Mouse (Mus musculus) liver, embryonic 11.5 days (tissue): ENCODE measurements around the gene Dis3l2. TPM values are rescaled to one million over a fixed set of nuclear protein-coding genes. Genes with fewer than 3 reads are reported as not detected.

Experiments
- ATAC-seq: fragments of 200-750 bp; cut with Nextera tagmentation; replicated peaks from 2 replicates; pipeline ENCODE4 v1.8.0; 2017; ENCODE audit warnings: moderate number of reproducible peaks, mild to moderate bottlenecking, moderate TSS enrichment, moderate library complexity; ENCODE audit not compliant: low FRiP score
- DNase-seq: peaks from one replicate; pipeline ENCODE4 v3.0.0-alpha.2; 2017; ENCODE audit warnings: low spot score
- H3K27ac ChIP-seq: fragments of 300-500 bp; sonication (generic); 2 replicates; pipeline ENCODE4 v1.5.1; 2014; ENCODE audit warnings: mild to moderate bottlenecking, low read depth, low read length, control low read depth
- H3K27me3 ChIP-seq: fragments of 300-500 bp; sonication (generic); replicated peaks from 2 replicates; pipeline ENCODE4 v1.6.1; 2014; ENCODE audit warnings: low read length, mixed read lengths; ENCODE audit not compliant: control insufficient read depth, insufficient read depth
- H3K36me3 ChIP-seq: fragments of 300-500 bp; sonication (generic); 2 replicates; pipeline ENCODE4 v1.6.1; 2014; ENCODE audit warnings: mild to moderate bottlenecking, low read length, moderate library complexity, mixed read lengths; ENCODE audit not compliant: control insufficient read depth, insufficient read depth
- H3K4me1 ChIP-seq: fragments of 300-500 bp; sonication (generic); replicated peaks from 2 replicates; pipeline ENCODE4 v1.6.1; 2014; ENCODE audit warnings: low read length, mixed read lengths; ENCODE audit not compliant: control insufficient read depth, insufficient read depth
- H3K4me2 ChIP-seq: fragments of 300-500 bp; sonication (generic); 2 replicates; pipeline ENCODE4 v1.6.1; 2014; ENCODE audit warnings: mild to moderate bottlenecking, control low read depth, moderate library complexity
- H3K4me3 ChIP-seq: fragments of 300-500 bp; sonication (generic); 2 replicates; pipeline ENCODE4 v1.5.1; 2014; ENCODE audit warnings: low read depth, low read length, control low read depth
- H3K9ac ChIP-seq: fragments of 300-500 bp; sonication (generic); 2 replicates; pipeline ENCODE4 v1.6.1; 2014; ENCODE audit warnings: low read depth, low read length, control low read depth
- H3K9me3 ChIP-seq: fragments of 300-500 bp; sonication (generic); 2 replicates; pipeline ENCODE4 v1.6.1; 2016; ENCODE audit warnings: low read length, inconsistent platforms, mixed read lengths; ENCODE audit not compliant: control insufficient read depth
- WGBS: fragments of 180-500 bp; shearing (Covaris S2); extraction: QIAGEN DNeasy Blood & Tissue Kit; methylation state at CpG from one replicate; pipeline ENCODE4 v1.1.7; 2014; 5-methylcytosine and 5-hydroxymethylcytosine counted together
- polyA plus RNA-seq: library from polyadenylated mRNA; unstranded; fragments of >200 nt; fragmentation: Nextera tagmentation; extraction: Ambion mirVana; gene quantifications from 2 replicates; pipeline ENCODE4 v1.2.1, GENCODE M21; 2014

The Dis3l2 gene
- polyA plus RNA-seq, 1 experiment from 2014 or later: 20.2 TPM

- Histone ChIP-seq H3K4me2 (no peak overlapping the region), H3K36me3 (no peaks in the 10 kb centered on the region), H3K9ac (no peak overlapping the region), H3K9me3 (no peaks in the 10 kb centered on the region), H3K4me3 (no peak overlapping the region), H3K4me1 (no peaks in the 10 kb centered on the region), H3K27ac (no peak overlapping the region), H3K27me3 (no peaks in the 10 kb centered on the region)
- DNase-seq (no peak), ATAC-seq (no peak)
Observed at GRCm38 (mm10) chr1:86955801-86956200, 252.2 kb downstream of the Dis3l2 start.

- ATAC-seq (no peak), DNase-seq (no peak)
- Histone ChIP-seq H3K36me3 (no peaks in the 10 kb centered on the region), H3K4me3 (no peak overlapping the region), H3K27me3 (no peaks in the 10 kb centered on the region), H3K9ac (no peak overlapping the region), H3K4me1 (no peaks in the 10 kb centered on the region), H3K4me2 (no peak overlapping the region), H3K27ac (no peak overlapping the region), H3K9me3 (no peaks in the 10 kb centered on the region)
- 62% methylated on average over 6 of the region's 6 CpGs for WGBS
Observed at GRCm38 (mm10) chr1:86968261-86968964, 264.8 kb downstream of the Dis3l2 start.

GRCm38 (mm10) chr1:86969173-86969725 is 265.6 kb downstream of the Dis3l2 start:
- Histone ChIP-seq H3K9me3 (no peaks in the 10 kb centered on the region), H3K27me3 (no peaks in the 10 kb centered on the region), H3K36me3 (no peaks in the 10 kb centered on the region), H3K4me1 (no peaks in the 10 kb centered on the region), H3K9ac (no peak overlapping the region), H3K27ac (no peak overlapping the region), H3K4me2 (no peak overlapping the region), H3K4me3 (no peak overlapping the region)
- 86% methylated on average over 11 of the region's 11 CpGs for WGBS
- ATAC-seq (no peak), DNase-seq (no peak)

GRCm38 (mm10) chr1:86972693-86973092 is 269.1 kb downstream of the Dis3l2 start:
- no peaks in the 10 kb centered on the region for H3K27me3 ChIP-seq
- H3K4me3 ChIP-seq: no peak overlapping the region
- DNase-seq: no peak
- H3K4me2 ChIP-seq: no peak overlapping the region
- no peaks in the 10 kb centered on the region for H3K9me3 ChIP-seq
- WGBS: 33% methylated on average over 1 of the region's 1 CpGs
- no peak overlapping the region for H3K27ac ChIP-seq
- no peaks in the 10 kb centered on the region for H3K4me1 ChIP-seq
- no peaks in the 10 kb centered on the region for H3K36me3 ChIP-seq
- no peak for ATAC-seq
- no peak overlapping the region for H3K9ac ChIP-seq

GRCm38 (mm10) chr1:86977018-86977417 is 273.4 kb downstream of the Dis3l2 start:
- WGBS: 82% methylated on average over 1 of the region's 1 CpGs
- Histone ChIP-seq H3K4me1 (no peaks in the 10 kb centered on the region), H3K9ac (no peak overlapping the region), H3K4me3 (no peak overlapping the region), H3K27ac (no peak overlapping the region), H3K27me3 (no peaks in the 10 kb centered on the region), H3K4me2 (no peak overlapping the region), H3K9me3 (no peaks in the 10 kb centered on the region), H3K36me3 (no peaks in the 10 kb centered on the region)
- ATAC-seq: no peak
- no peak for DNase-seq

GRCm38 (mm10) chr1:86986372-86986771 is 282.8 kb downstream of the Dis3l2 start:
- no peak overlapping the region for H3K27ac ChIP-seq
- no peak overlapping the region for H3K4me2 ChIP-seq
- no peaks in the 10 kb centered on the region for H3K9me3 ChIP-seq
- no peaks in the 10 kb centered on the region for H3K27me3 ChIP-seq
- no peak for DNase-seq
- H3K36me3 ChIP-seq: no peaks in the 10 kb centered on the region
- H3K9ac ChIP-seq: no peak overlapping the region
- no peak overlapping the region for H3K4me3 ChIP-seq
- no peak for ATAC-seq
- no peaks in the 10 kb centered on the region for H3K4me1 ChIP-seq

GRCm38 (mm10) chr1:86992849-86993248 is 289.2 kb downstream of the Dis3l2 start:
- no peak overlapping the region for H3K27ac ChIP-seq
- H3K4me1 ChIP-seq: 0 out of 2 replicates have a peak, but pooled peaks cover 2% of the 10 kb centered on the region
- DNase-seq: no peak
- H3K9ac ChIP-seq: no peak overlapping the region
- no peaks in the 10 kb centered on the region for H3K27me3 ChIP-seq
- H3K9me3 ChIP-seq: no peaks in the 10 kb centered on the region
- 85% methylated on average over 5 of the region's 5 CpGs for WGBS
- H3K4me3 ChIP-seq: no peak overlapping the region
- H3K36me3 ChIP-seq: no peaks in the 10 kb centered on the region
- H3K4me2 ChIP-seq: no peak overlapping the region
- no peak for ATAC-seq

GRCm38 (mm10) chr1:86994023-86994422 is 290.4 kb downstream of the Dis3l2 start:
- Histone ChIP-seq H3K36me3 (no peaks in the 10 kb centered on the region), H3K4me1 (0 out of 2 replicates have a peak, but pooled peaks cover 2% of the 10 kb centered on the region), H3K4me2 (no peak overlapping the region), H3K27me3 (no peaks in the 10 kb centered on the region), H3K9me3 (no peaks in the 10 kb centered on the region), H3K9ac (no peak overlapping the region), H3K4me3 (no peak overlapping the region), H3K27ac (no peak overlapping the region)
- no peak for ATAC-seq
- no peak for DNase-seq

GRCm38 (mm10) chr1:86998051-86998450 is 294.4 kb downstream of the Dis3l2 start:
- DNase-seq (no peak), ATAC-seq (no peak)
- Histone ChIP-seq H3K4me3 (no peak overlapping the region), H3K9ac (no peak overlapping the region), H3K27ac (no peak overlapping the region), H3K36me3 (no peaks in the 10 kb centered on the region), H3K9me3 (no peaks in the 10 kb centered on the region), H3K27me3 (no peaks in the 10 kb centered on the region), H3K4me2 (no peak overlapping the region), H3K4me1 (0 out of 2 replicates have a peak, but pooled peaks cover 2% of the 10 kb centered on the region)
- WGBS: 84% methylated on average over 2 of the region's 2 CpGs
